Mouse (Mus musculus) spleen, adult 2 months (tissue): ENCODE measurements around the gene Mafk. TPM values are rescaled to one million over a fixed set of nuclear protein-coding genes. Genes with fewer than 3 reads are reported as not detected.

Experiments used
- DNase-seq, 2 experiments: peaks; one replicate each; pipeline versions ENCODE4 v3.0.0 to v3.0.0-alpha.2; 2012 to 2021; ENCODE audit warnings: low spot score in 2 of 2, low read depth in 1 of 2
- H3K27ac ChIP-seq: fragments of 200-500 bp; 2 replicates; pipeline ENCODE4 v1.5.1; 2012; ENCODE audit warnings: low read length, inconsistent platforms; ENCODE audit not compliant: insufficient read depth
- H3K27me3 ChIP-seq: fragments of 200-500 bp; 2 replicates; pipeline ENCODE4 v1.6.1; 2012; ENCODE audit warnings: mild to moderate bottlenecking, moderate library complexity, low read length, inconsistent platforms; ENCODE audit not compliant: control insufficient read depth, insufficient read depth
- H3K36me3 ChIP-seq: fragments of 200-500 bp; 2 replicates; pipeline ENCODE4 v1.6.1; 2012; ENCODE audit warnings: mild to moderate bottlenecking, low read length, inconsistent platforms; ENCODE audit not compliant: control insufficient read depth, insufficient read depth
- H3K4me1 ChIP-seq: fragments of 200-500 bp; 2 replicates; pipeline ENCODE4 v1.6.1; 2011; ENCODE audit warnings: inconsistent platforms; ENCODE audit not compliant: control insufficient read depth, insufficient read depth, insufficient read length
- H3K4me3 ChIP-seq: fragments of 200-500 bp; 2 replicates; pipeline ENCODE4 v1.5.1; 2011; ENCODE audit warnings: mild to moderate bottlenecking, inconsistent platforms; ENCODE audit not compliant: insufficient read depth, insufficient read length; ENCODE audit errors: extremely low read depth
- CTCF ChIP-seq: fragments of 200-500 bp; IDR thresholded peaks from 2 replicates; pipeline ENCODE4 v1.5.1; 2011; ENCODE audit warnings: mild to moderate bottlenecking, inconsistent platforms; ENCODE audit not compliant: insufficient read depth, insufficient read length, insufficient replicate concordance; ENCODE audit errors: extremely low read depth
- POLR2A ChIP-seq: fragments of 200-500 bp; IDR thresholded peaks from 2 replicates; pipeline ENCODE4 v1.6.1; 2011; ENCODE audit warnings: low read depth, low read length, inconsistent platforms
- WGBS: fragments of 180-500 bp; shearing (Covaris S2); methylation state at CpG from one replicate; pipeline ENCODE4 v1.1.7; 2018; 5-methylcytosine and 5-hydroxymethylcytosine counted together
- polyA plus RNA-seq: library from polyadenylated mRNA; depleted of rRNA; stranded (reverse); fragments of >200 nt; gene quantifications from 2 replicates; pipeline ENCODE4 v1.2.3, GENCODE M21; 2012

Mafk gene
- polyA plus RNA-seq, 1 experiment, result 26.8 TPM

DNA sequence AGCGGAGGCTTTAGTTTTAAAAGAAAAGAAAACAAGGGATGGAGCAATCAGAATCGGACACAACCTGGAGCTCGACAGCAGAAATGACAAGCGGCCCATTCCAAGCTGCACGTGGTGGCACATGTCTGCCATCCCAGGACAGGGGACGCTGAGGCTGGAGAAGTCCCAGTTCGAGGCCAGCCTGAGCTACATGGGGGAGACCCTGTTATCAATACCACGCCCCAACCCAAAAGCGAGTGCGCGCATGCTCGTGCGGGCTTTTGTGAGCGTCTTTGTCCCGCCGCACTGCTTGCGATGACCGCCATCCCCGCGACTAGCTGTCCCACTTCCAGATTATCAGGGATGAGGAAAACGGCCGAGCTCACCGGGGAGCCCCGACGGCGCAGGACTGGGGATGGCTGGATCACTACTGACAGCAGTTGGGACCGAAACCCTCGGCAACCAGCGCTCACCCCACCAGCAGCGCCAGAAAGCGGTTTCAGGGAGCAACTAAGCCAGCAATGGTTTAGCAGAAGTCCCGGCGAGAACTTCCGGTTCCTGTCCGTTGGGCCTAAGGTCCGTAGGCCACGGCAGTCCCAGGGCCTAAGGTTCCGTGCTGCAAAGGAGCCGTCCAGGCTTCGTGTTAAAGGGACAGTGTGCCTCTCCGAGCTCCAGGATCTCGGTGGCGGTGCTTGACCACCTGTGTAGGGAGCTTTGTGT lies 35.2 kb downstream of the Mafk start, which contains the start of the genes Gm26938 and Psmg3:
TSS of gene Gm26938 (minus strand) at position 51 of the 699 bp plus-strand sequence.
TSS of gene Psmg3 (minus strand) at position 529 of the 699 bp plus-strand sequence.
- Histone ChIP-seq H3K27me3 (no peaks in the 10 kb centered on the region), H3K36me3 (peaks cover 10% of the 10 kb centered on the region), H3K4me1 (peaks cover 3% of the 10 kb centered on the region; the same call in 1 of the 2 replicates), H3K27ac (no peak within 1 kb of the TSS), H3K4me3 (peak within 1 kb of the TSS; percentile 90)
- peak; percentile 74 to 79 for DNase-seq
- TF ChIP-seq POLR2A (no peak), CTCF (no peak)
- under 1% methylated on average over 43 of the region's 43 CpGs for WGBS

DNA sequence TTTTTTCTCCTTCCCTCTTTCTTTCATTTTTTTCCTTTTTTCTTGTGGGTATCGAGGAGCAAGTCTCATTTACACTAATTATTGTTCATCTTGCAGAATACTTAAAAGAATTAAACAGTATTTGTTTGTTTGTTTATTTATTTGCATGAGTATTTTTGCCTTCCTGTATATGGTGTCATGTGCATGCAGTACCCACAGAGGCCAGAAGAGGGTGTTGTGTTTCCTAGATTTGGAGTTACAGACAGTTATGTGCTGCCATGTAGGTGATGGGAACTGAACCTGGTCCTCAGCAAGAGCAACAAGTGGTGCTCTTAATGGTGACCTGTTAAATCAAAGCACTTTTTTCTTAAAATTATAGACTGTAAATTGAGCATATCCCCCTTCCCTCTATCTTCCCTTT lies 36.3 kb downstream of the Mafk start:
- WGBS, result 97% methylated on average over 1 of the region's 1 CpGs
- peaks cover 3% of the 10 kb centered on the region; the same call in 1 of the 2 replicates for H3K4me1 ChIP-seq
- DNase-seq, result no peak
- no peaks in the 10 kb centered on the region for H3K27me3 ChIP-seq
- TF ChIP-seq CTCF (no peak), POLR2A (no peak)
- H3K4me3 ChIP-seq, result no peak overlapping the region
- H3K36me3 ChIP-seq, result peaks cover 7% of the 10 kb centered on the region
- no peak overlapping the region for H3K27ac ChIP-seq

DNA sequence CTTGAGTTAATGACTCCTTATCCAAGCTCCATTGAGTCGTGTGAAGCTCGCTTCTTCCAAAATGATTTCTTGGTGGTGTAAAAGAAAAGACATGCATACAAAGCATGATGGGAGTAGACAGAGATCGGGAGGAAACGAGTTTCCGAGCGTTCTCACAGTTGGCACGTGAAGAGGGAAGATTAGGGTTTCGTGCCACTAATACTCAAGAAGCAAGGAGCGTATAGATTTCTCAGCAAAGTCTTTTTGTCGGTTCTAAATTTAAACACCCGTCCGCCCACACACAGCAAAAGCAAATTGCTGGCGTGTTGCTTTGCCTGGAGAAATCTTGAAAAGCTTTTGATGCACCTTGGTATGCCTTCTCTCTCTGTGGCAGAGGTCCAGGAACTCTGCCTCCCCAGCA lies 38.1 kb downstream of the Mafk start:
- TF ChIP-seq POLR2A, result no peak
- WGBS, result 72% methylated on average over 13 of the region's 13 CpGs
- H3K4me3 ChIP-seq, result no peak overlapping the region
- H3K27me3 ChIP-seq, result no peaks in the 10 kb centered on the region
- H3K27ac ChIP-seq, result no peak overlapping the region
- peaks cover 3% of the 10 kb centered on the region; the same call in 1 of the 2 replicates for H3K4me1 ChIP-seq
- H3K36me3 ChIP-seq, result no peaks in the 10 kb centered on the region
- DNase-seq, result no peak

DNA sequence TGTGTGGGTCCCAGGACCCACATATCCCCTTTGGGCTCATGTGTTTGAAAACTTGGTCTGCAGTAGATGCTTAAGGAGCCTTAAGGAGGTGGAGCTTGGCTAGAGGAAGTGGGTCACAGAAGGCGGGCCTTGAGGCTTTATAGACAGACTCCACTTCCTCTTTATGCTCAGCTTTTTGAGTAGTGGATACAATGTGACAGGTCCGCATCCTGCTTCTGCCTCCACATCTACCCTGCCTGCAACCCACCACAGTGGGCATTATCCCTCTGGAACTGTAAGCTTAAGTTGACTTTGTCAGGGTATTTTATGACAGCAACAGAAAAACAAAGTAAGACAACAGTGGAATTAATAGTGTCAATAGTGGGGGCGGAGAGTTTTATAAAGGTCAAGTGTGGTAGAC lies 39.4 kb downstream of the Mafk start:
- TF ChIP-seq POLR2A, result no peak
- no peak for TF ChIP-seq CTCF
- H3K36me3 ChIP-seq, result no peaks in the 10 kb centered on the region
- H3K27me3 ChIP-seq, result no peaks in the 10 kb centered on the region
- H3K4me3 ChIP-seq, result peak overlapping the region; percentile 34; the same call in 1 of the 2 replicates
- DNase-seq, result peak; percentile 59 to 65
- no peak overlapping the region for H3K27ac ChIP-seq
- 32% methylated on average over 3 of the region's 3 CpGs for WGBS
- H3K4me1 ChIP-seq, result peaks cover 3% of the 10 kb centered on the region; the same call in 1 of the 2 replicates

DNA sequence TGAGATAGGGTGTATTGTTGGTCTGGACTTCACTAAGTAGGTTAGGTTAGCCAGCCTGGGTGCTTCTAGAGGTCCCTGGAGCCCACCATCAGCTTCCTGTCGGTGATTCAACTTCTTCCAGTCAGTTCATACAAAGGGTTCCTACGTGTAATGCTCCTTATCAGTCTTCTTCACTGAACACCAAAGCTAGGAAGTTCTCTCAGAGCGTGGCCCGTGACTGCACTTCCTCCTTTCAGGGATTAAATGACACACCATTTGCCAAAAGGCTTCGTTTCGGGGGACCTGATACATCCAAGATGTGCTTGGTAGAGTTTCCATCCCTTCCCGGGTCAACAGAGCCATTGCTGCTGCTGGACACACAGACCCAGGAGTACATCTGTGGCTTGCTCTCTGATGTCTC lies 40.8 kb downstream of the Mafk start:
- Histone ChIP-seq H3K27me3 (no peaks in the 10 kb centered on the region), H3K4me3 (no peak overlapping the region), H3K36me3 (no peaks in the 10 kb centered on the region), H3K27ac (no peak overlapping the region), H3K4me1 (no peaks in the 10 kb centered on the region)
- no peak for DNase-seq
- TF ChIP-seq CTCF (no peak), POLR2A (no peak)
- WGBS, result 27% methylated on average over 7 of the region's 7 CpGs

DNA sequence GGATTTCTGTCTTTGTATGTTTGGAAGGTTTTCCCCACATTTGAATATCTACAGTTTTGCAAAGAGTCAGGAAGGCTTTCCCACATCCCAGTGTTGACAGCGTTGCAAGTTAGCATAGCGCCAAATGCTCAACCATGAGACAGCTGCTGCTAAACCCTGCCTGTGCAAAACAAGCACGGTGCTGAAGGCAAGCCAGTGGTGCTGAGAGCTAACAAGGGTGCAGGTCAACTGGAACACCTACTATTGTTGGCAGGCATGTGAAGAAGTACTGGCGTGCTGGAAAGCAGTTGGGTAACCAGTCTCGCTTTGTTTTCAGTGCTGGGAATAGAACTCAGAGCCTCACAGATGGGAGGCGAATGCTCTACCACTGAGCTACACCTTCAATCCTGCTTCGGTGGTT lies 44.4 kb downstream of the Mafk start:
- H3K27me3 ChIP-seq, result no peaks in the 10 kb centered on the region
- TF ChIP-seq POLR2A (no peak), CTCF (no peak)
- no peaks in the 10 kb centered on the region for H3K36me3 ChIP-seq
- no peak for DNase-seq
- no peaks in the 10 kb centered on the region for H3K4me1 ChIP-seq
- WGBS, result 84% methylated on average over 7 of the region's 7 CpGs
- no peak overlapping the region for H3K4me3 ChIP-seq
- no peak overlapping the region for H3K27ac ChIP-seq

DNA sequence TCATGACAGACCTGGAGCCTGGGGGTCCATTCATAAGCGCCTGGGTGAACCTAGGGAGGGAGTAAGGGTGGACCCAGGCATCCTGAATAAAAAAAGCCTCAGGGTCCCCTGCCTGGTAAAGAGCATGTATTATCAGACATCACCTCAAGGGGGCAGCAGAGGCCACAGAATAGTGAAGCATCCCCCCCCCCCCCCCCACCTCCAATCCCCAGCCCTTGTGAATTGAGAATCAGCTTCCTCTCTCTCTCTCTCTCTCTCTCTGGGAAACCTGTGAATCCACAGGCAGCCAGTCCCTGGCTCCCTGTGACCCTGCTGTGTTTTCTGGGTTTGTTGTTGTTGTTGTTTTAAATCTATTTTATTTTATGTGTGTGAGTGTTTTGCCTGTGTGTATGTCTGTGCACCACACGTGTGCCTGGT lies 47.2 kb downstream of the Mafk start:
- 30% methylated on average over 2 of the region's 2 CpGs for WGBS
- H3K27ac ChIP-seq, result no peak overlapping the region
- peak; percentile 30 to 59 for DNase-seq
- TF ChIP-seq POLR2A, result no peak
- TF ChIP-seq CTCF, result peak; percentile 21; the same call in 1 of the 2 replicates
- no peak overlapping the region for H3K4me3 ChIP-seq
- no peaks in the 10 kb centered on the region for H3K36me3 ChIP-seq
- H3K27me3 ChIP-seq, result no peaks in the 10 kb centered on the region
- H3K4me1 ChIP-seq, result no peaks in the 10 kb centered on the region
